Mouse (Mus musculus) ES-Bruce4 (cell line): ENCODE measurements around the gene Dnmt1.

ENCODE experiments used
- CTCF ChIP-seq: IDR thresholded peaks from one replicate; pipeline ENCODE4 v1.8.1; 2011; ENCODE audit warnings: low read depth, low read length
- POLR2A ChIP-seq: IDR thresholded peaks from one replicate; pipeline ENCODE4 v1.8.1; 2011; ENCODE audit warnings: low read length; ENCODE audit not compliant: insufficient read depth

DNA sequence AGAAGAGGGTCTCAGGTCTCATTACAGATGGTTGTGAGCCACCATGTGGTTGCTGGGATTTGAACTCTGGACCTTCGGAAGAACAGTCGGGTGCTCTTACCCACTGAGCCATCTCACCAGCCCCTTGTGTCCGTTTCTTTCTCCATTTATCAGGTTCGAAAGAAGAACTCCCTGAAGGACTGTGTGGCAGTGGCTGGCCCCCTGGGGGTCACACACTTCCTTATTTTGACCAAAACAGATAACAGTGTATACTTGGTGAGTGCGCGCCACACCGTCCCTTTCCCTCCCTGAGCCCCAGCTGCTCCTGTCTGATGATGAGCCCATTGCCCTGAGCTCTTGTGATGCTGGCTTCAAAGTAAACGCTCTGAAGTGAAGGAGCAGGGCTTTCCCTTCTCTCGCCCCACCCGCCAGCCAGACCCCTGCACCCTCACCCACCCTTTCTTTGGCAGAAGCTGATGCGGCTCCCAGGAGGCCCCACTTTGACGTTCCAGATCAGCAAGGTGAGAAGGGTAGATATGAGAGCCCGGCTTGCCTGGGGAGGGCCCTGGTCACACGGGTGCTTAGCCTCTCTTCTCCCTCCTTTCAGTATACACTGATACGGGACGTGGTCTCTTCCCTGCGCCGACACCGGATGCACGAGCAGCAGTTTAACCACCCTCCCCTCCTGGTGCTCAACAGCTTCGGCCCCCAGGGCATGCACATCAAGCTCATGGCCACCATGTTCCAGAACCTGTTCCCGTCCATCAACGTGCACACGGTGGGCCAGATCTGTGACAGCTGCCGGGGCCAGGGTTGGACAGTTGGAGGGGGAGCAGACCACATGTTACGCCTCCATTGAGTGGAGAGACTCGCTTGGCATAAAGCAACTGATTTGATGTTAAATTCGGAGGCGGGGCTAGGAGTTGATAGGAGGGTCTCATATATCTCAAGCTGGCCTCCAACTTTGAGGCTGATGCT is 70.2 kb downstream of the Dnmt1 start:
- TF ChIP-seq POLR2A, result no peak
- TF ChIP-seq CTCF, result no peak
